Mouse (Mus musculus) liver, postnatal 0 days (tissue): Measurements from ENCODE around the gene H2-M5.

Source experiments
- CTCF ChIP-seq: sonication (generic); IDR thresholded peaks from 2 replicates; pipeline ENCODE4 v1.5.1; 2016; ENCODE audit warnings: antibody characterized with exemption, low read depth
- EP300 ChIP-seq: IDR thresholded peaks from 2 replicates; pipeline ENCODE4 v1.6.1; 2016; ENCODE audit warnings: antibody characterized with exemption, low read depth, mild to moderate bottlenecking

DNA sequence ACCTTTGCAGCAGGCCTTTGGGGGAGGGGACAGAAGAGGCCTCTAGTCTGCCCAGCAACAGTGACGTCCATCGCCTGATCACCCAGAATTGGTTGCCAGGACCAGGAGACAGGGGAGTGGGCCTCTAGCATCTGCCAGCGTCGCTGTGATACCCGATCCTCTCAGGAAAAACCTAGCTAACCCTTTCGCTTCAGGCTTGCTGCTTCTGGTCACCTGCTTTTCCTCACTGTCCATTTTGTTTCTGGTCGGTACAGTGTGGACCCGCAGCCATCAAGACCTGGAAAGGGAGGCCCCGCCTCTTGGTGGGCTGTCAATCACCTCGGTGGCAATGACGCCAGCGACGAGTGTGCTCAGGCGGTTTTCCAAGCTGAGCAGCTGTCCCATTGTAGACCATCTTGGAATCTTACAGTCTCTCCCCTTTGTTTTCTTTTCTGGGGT lies 39.4 kb upstream of the H2-M5 start:
- TF ChIP-seq CTCF (no peak), EP300 (no peak)
